Mouse (Mus musculus): ENCODE measurements around the gene Rybp. TPM values are rescaled to one million over a fixed set of nuclear protein-coding genes. Genes with fewer than 3 reads are reported as not detected.

Gene Rybp
- polyA plus RNA-seq, 1 experiment from 2014 or later = 13.5 TPM

- H3K36me3 ChIP-seq (ENCODE audit: control insufficient read depth, insufficient read depth) = no peaks in the 10 kb centered on the region
- ATAC-seq = no peak
- H3K9ac ChIP-seq (ENCODE audit: low read depth, low read length) = no peak overlapping the region
- WGBS = 81% methylated on average over 1 of the region's 1 CpGs
- no peak overlapping the region for H3K4me2 ChIP-seq (replicated peaks; ENCODE audit: low read depth)
- H3K27ac ChIP-seq (ENCODE audit: low read depth, low read length) = no peak overlapping the region
- no peaks in the 10 kb centered on the region for H3K9me3 ChIP-seq (ENCODE audit: control insufficient read depth)
- no peak for TF ChIP-seq CTCF (IDR thresholded peaks at IDR 0.05; ENCODE audit: low read depth)
- H3K27me3 ChIP-seq (replicated peaks; ENCODE audit: control insufficient read depth, insufficient read depth, low read length) = no peaks in the 10 kb centered on the region
- H3K4me1 ChIP-seq (replicated peaks; ENCODE audit: control insufficient read depth, insufficient read depth, low read length) = no peaks in the 10 kb centered on the region
- H3K4me3 ChIP-seq (ENCODE audit: low read depth, low read length) = no peak overlapping the region
Measured at GRCm38 (mm10) chr6:100311167-100311566, 23.9 kb upstream of the Rybp start.

GRCm38 (mm10) chr6:100304831-100305230, 17.5 kb upstream of the Rybp start:
- no peaks in the 10 kb centered on the region for H3K27me3 ChIP-seq (replicated peaks; ENCODE audit: control insufficient read depth, insufficient read depth, low read length)
- H3K4me3 ChIP-seq (ENCODE audit: low read depth, low read length) = no peak overlapping the region
- no peak for TF ChIP-seq CTCF (IDR thresholded peaks at IDR 0.05; ENCODE audit: low read depth)
- H3K27ac ChIP-seq (ENCODE audit: low read depth, low read length) = no peak overlapping the region
- no peak overlapping the region for H3K4me2 ChIP-seq (replicated peaks; ENCODE audit: low read depth)
- no peaks in the 10 kb centered on the region for H3K4me1 ChIP-seq (replicated peaks; ENCODE audit: control insufficient read depth, insufficient read depth, low read length)
- 65% methylated on average over 10 of the region's 10 CpGs for WGBS
- H3K9ac ChIP-seq (ENCODE audit: low read depth, low read length) = no peak overlapping the region
- no peak for ATAC-seq
- no peaks in the 10 kb centered on the region for H3K9me3 ChIP-seq (ENCODE audit: control insufficient read depth)
- H3K36me3 ChIP-seq (ENCODE audit: control insufficient read depth, insufficient read depth) = no peaks in the 10 kb centered on the region

GRCm38 (mm10) chr6:100301410-100302108, 14.3 kb upstream of the Rybp start:
- H3K4me3 ChIP-seq (ENCODE audit: low read depth, low read length) = no peak overlapping the region
- no peaks in the 10 kb centered on the region for H3K4me1 ChIP-seq (replicated peaks; ENCODE audit: control insufficient read depth, insufficient read depth, low read length)
- no peak overlapping the region for H3K4me2 ChIP-seq (replicated peaks; ENCODE audit: low read depth)
- no peaks in the 10 kb centered on the region for H3K27me3 ChIP-seq (replicated peaks; ENCODE audit: control insufficient read depth, insufficient read depth, low read length)
- 56% methylated on average over 8 of the region's 8 CpGs for WGBS
- no peaks in the 10 kb centered on the region for H3K36me3 ChIP-seq (ENCODE audit: control insufficient read depth, insufficient read depth)
- no peak for ATAC-seq
- H3K9ac ChIP-seq (ENCODE audit: low read depth, low read length) = no peak overlapping the region
- H3K27ac ChIP-seq (ENCODE audit: low read depth, low read length) = no peak overlapping the region
- no peaks in the 10 kb centered on the region for H3K9me3 ChIP-seq (ENCODE audit: control insufficient read depth)
- TF ChIP-seq CTCF (IDR thresholded peaks at IDR 0.05; ENCODE audit: low read depth) = no peak

GRCm38 (mm10) chr6:100300831-100301230, 13.5 kb upstream of the Rybp start:
- no peak for TF ChIP-seq CTCF (IDR thresholded peaks at IDR 0.05; ENCODE audit: low read depth)
- Histone ChIP-seq H3K4me3 (ENCODE audit: low read depth, low read length) (no peak overlapping the region), H3K4me2 (replicated peaks; ENCODE audit: low read depth) (no peak overlapping the region), H3K4me1 (replicated peaks; ENCODE audit: control insufficient read depth, insufficient read depth, low read length) (no peaks in the 10 kb centered on the region), H3K36me3 (ENCODE audit: control insufficient read depth, insufficient read depth) (no peaks in the 10 kb centered on the region), H3K9me3 (ENCODE audit: control insufficient read depth) (no peaks in the 10 kb centered on the region), H3K9ac (ENCODE audit: low read depth, low read length) (no peak overlapping the region), H3K27ac (ENCODE audit: low read depth, low read length) (no peak overlapping the region), H3K27me3 (replicated peaks; ENCODE audit: control insufficient read depth, insufficient read depth, low read length) (no peaks in the 10 kb centered on the region)
- ATAC-seq = no peak
- WGBS = 29% methylated on average over 3 of the region's 3 CpGs

GRCm38 (mm10) chr6:100298945-100299344, 11.7 kb upstream of the Rybp start:
- no peak overlapping the region for H3K4me3 ChIP-seq (ENCODE audit: low read depth, low read length)
- no peak overlapping the region for H3K4me2 ChIP-seq (replicated peaks; ENCODE audit: low read depth)
- no peaks in the 10 kb centered on the region for H3K4me1 ChIP-seq (replicated peaks; ENCODE audit: control insufficient read depth, insufficient read depth, low read length)
- ATAC-seq = no peak
- TF ChIP-seq CTCF (IDR thresholded peaks at IDR 0.05; ENCODE audit: low read depth) = no peak
- no peaks in the 10 kb centered on the region for H3K36me3 ChIP-seq (ENCODE audit: control insufficient read depth, insufficient read depth)
- no peak overlapping the region for H3K9ac ChIP-seq (ENCODE audit: low read depth, low read length)
- no peak overlapping the region for H3K27ac ChIP-seq (ENCODE audit: low read depth, low read length)
- 54% methylated on average over 4 of the region's 4 CpGs for WGBS
- no peaks in the 10 kb centered on the region for H3K27me3 ChIP-seq (replicated peaks; ENCODE audit: control insufficient read depth, insufficient read depth, low read length)
- no peaks in the 10 kb centered on the region for H3K9me3 ChIP-seq (ENCODE audit: control insufficient read depth)

GRCm38 (mm10) chr6:100297536-100297935, 10.3 kb upstream of the Rybp start:
- no peaks in the 10 kb centered on the region for H3K36me3 ChIP-seq (ENCODE audit: control insufficient read depth, insufficient read depth)
- no peaks in the 10 kb centered on the region for H3K9me3 ChIP-seq (ENCODE audit: control insufficient read depth)
- no peaks in the 10 kb centered on the region for H3K27me3 ChIP-seq (replicated peaks; ENCODE audit: control insufficient read depth, insufficient read depth, low read length)
- H3K4me2 ChIP-seq (replicated peaks; ENCODE audit: low read depth) = no peak overlapping the region
- WGBS = 49% methylated on average over 8 of the region's 8 CpGs
- no peak for TF ChIP-seq CTCF (IDR thresholded peaks at IDR 0.05; ENCODE audit: low read depth)
- H3K27ac ChIP-seq (ENCODE audit: low read depth, low read length) = no peak overlapping the region
- no peak overlapping the region for H3K4me3 ChIP-seq (ENCODE audit: low read depth, low read length)
- H3K9ac ChIP-seq (ENCODE audit: low read depth, low read length) = no peak overlapping the region
- no peak for ATAC-seq
- H3K4me1 ChIP-seq (replicated peaks; ENCODE audit: control insufficient read depth, insufficient read depth, low read length) = no peaks in the 10 kb centered on the region

Measured in intestine, postnatal 0 days (tissue).